Mouse (Mus musculus) heart, adult 18-20 months (tissue): ENCODE data around the gene 2610507B11Rik. TPM values are rescaled to one million over a fixed set of nuclear protein-coding genes. Genes with fewer than 3 reads are reported as not detected.

Experiments used
- DNase-seq, 2 experiments: peaks; one replicate each; pipeline ENCODE4 v3.0.0; 2021 to 2022; ENCODE audit warnings: mixed read lengths in 1 of 2
- total RNA-seq, 2 experiments: library from RNA; stranded (reverse); gene quantifications; 2 replicates each; pipeline ENCODE4 v1.2.3; 2021

Gene 2610507B11Rik
- total RNA-seq, 2 experiments from 2014 or later = 203 to 219 TPM

DNA sequence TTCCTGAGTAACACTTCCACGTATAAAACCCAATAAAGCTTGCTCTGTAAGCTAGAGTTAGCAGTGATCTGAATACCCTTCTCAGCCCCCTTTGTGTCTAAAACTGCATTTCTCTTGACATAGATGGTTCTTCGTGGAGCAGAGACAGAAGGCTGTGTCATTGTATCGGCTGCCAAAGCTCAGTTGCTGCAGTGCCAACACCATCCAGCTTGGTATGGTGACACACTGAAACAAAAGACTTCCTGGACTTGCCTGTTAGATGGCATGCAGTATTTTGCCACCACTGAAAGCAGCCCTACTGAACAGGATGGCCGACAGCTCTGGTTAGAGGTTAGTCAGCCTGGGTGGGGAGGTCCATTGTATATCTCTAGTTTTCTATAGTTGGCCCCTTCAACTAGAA is 18.0 kb downstream of the 2610507B11Rik start:
- DNase-seq = no peak

DNA sequence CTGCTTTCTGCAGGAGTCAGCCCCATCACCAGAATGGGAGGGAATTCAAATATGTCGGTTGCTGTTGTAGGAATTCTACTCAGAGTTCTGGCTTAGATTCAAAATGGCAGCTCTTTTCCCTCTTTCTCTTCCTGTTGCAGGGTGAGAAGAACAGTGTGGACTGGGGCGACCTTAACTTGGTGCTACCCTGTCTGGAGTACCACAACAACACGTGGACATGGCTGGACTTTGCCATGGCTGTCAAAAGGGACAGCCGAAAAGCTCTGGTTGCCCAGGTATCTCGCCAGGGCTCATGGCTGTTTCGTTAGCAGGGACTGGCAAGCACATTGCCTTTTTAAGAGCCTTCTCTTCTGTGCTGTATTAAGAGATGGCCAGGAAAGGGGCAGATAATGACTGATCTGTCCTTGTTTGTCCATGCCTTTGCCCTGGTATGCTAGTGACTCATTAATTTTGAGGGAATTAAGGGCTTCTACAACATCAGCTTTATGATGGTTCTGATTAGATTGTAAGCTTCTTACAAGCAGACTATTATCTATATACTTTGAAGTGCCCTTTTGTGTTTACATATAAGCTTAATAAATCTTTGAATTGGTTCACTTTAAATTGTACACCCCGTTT is 27.7 kb downstream of the 2610507B11Rik start:
- no peak for DNase-seq

DNA sequence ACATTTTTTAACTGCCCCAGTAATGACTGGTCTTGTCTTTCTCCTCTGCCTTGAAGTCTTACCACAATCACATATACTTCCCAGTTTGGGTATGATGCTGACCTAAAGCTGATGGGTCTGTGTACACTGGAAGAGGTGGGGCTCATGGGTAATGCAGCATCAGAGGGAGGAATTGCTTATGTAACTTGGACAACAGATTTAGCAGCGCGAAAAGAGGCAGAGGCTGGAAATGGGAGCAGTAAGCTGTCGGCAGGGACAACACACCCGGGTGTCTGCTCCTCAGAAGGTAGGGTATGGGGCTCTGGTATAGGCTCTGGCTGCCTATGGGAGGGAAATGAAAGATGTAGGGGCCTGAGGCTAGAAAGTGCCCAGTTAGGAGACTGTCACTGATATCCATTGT is 29.1 kb downstream of the 2610507B11Rik start, which contains the start of gene BC030499:
Gene BC030499 (plus strand): TSS at position 188 of the 400 bp plus-strand sequence.
- DNase-seq = no peak

DNA sequence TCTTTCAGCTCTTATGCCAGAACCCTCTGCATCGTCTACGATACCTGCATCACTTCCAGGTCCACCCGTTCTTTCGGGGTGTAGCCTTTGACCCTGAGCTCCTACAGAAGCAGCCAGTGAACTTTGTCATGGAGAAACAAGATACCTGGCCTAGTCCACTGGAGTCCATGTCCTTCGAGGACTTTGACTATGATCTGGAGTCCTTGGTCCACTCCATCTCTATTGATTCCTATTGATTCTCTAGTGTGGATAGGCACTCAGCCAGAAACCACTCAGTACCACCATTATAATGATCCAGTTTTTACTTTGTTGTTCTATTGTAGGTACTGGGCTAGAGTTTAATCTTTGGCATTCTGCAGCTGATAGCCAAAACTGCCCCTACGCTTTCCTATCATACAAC is 33.0 kb downstream of the 2610507B11Rik start:
- no peak for DNase-seq

DNA sequence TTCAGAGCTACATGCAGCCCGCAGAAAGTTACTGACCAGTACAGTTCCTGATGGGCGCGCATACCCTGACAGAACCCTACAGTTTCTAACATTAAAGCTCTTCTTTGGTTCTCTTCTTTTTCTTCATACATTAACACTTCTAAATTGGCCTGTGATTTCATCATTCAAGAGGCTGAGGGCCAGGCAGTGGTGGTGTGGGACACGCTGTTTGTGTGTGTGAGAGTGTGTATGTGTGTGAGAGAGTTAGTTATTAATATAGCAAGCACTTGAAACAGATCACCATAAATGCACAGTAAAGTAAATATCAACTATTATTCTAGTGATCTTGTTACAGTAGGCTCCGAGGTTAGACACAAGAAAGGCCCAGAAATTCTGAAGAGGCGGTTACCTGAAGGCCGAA is 39.4 kb downstream of the 2610507B11Rik start:
- no peak for DNase-seq

DNA sequence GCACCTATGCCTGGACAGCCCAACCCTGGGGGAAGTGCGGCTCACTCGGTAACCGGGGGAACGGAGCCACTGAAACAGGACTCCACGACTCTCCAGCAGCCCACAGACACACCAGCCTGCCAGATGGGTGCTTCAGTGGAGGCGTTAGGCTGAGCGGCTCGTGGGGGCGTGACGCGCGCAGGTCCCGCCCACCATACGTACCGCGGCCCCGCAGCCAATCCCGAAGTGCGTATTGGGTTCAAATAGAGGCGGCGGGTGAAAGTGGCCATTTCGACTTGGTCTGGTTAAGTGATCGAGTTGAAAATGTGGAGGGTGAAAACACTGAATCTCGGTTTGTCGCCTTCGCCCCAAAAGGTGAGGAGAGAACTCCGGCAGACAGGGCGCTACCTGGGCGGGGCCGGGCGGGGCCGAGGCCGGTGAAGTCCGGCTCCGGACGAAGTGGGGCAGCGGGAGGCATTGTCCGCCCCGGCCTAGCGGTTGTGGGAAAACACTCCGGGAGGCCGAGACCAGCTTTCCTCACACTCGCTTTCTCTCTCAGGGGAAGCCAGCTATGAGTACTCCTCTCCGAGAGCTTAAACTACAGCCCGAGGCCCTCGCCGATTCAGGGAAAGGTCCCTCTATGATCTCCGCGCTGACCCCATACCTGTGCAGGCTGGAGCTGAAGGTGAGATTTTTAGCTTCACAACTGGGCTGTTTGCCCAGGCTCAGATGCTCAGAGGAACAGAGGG is 40.0 kb downstream of the 2610507B11Rik start, which contains the start of gene Spag5:
Gene Spag5 (plus strand): TSS at position 173 of the 728 bp plus-strand sequence.
- DNase-seq = peak; percentile 91 to 92

DNA sequence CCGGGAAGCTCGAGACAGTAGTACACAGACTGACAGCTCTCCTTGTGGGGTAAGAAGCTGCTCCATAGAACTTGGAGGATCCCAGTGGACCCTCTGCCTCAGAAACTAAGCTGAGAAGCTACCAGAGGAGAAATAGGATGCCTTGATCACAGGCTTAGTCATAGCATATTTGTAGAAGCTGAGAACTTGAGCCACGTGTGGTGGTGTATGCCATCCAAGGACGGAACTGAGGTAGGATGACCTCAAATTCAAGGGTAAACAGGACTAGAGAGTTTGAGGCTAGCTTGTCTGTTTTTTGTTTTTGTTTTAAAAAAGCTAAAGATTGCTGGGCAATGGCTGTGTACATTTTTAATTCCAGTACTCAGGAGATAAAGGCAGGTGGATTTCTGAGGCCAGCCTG is 43.7 kb downstream of the 2610507B11Rik start:
- no peak for DNase-seq

DNA sequence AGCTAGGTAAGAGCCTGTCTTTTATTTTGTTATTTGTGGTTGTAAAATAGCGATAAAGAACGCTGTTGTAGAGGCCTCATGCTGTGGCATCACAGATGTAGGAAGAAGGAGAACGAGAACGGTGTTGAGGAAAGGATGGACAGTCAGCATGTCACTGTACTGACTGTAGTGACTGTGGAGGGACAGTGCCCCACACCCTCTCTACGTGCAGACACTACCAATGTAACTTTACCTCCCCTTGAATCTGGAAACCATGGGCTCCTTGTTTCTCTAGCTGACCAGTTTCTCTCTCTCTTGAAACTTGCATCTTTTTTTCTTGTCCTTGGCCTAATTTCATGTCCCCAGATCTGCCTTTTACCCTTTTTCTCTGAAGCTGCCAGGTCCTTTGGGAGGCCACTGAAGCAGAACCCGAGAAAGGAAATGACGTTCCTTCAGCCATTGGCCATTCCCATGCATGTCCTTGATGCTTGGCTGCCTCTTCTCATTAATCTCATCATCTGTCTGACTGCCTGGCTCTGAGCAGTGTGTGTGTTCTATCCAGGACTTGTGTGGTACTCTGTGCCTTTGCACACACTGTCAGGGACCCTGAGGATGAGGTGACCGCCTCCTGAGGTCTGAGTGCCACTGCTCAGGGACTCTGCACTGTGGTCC is 49.4 kb downstream of the 2610507B11Rik start:
- DNase-seq = no peak

DNA sequence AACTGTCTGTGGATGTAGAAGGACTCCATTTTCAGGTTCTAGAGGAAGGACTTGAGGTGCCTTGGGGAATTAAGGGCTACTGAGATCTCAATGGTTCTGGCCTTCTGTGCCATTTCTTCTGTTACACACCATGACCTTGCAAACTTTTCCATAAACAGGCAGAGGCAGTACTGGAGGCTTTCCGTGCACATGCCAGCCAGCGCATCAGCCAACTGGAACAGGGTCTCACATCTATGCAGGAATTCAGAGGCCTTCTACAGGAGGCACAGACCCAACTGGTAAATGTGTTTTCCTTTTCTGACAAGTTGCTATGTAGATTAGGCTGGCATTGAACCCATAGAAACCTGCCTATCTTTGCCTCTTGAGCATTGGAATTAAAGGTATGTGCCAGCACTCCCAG is 52.1 kb downstream of the 2610507B11Rik start:
- DNase-seq = no peak

DNA sequence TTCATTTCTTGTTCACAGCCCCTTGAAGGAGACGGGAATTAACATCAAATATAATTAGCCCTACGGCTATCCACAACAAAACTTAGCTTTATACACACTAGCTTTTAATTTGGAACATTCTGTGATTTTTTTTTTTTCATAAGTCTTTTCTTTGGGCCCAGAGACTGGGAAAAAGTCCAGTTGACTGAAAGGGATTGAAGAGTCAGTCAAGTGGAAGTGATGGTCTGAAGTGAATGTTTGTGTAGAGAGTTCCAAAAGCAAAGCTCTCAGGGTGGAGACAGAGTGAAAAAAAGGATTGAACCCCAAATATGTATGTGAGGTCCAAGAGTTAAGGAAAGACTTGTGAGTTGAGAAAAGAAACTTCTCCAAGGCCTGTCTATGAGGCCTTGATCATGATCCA is 56.9 kb downstream of the 2610507B11Rik start:
- no peak for DNase-seq

DNA sequence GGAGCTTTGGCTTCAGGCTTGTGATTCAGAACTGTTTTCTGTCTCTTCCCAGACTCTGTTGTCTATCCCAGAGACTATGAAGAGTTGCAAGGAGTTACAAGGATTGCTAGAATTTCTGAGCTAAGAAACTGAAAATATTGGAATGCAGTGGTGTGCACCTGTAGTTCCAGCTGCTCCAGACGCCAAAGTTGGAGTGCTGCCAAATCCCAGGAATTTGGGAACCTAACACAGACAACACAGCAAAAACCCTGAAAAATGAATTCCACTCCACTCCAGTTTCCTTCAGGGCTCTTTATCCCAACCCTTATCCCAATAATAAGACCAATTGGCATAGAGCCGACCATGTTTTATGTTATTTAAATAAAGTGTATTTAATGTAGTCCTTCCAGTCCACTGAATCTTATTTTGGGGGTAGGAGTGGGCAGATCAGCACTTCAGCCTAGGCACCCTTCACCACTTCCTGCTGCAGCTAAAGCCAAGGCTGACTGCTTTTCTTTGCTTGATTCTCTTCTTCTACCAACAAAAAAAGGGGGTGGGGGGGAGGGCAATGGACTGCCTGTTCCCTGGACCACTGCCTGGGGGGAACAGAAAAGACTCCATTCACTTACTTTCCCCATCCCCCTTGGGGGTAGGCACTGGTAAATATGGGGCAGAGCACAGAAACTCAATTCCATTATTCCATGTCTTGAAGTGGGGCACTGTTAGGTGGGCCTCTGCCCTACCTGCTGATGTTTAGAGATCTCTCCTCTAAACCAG is 60.7 kb downstream of the 2610507B11Rik start:
- no peak for DNase-seq

DNA sequence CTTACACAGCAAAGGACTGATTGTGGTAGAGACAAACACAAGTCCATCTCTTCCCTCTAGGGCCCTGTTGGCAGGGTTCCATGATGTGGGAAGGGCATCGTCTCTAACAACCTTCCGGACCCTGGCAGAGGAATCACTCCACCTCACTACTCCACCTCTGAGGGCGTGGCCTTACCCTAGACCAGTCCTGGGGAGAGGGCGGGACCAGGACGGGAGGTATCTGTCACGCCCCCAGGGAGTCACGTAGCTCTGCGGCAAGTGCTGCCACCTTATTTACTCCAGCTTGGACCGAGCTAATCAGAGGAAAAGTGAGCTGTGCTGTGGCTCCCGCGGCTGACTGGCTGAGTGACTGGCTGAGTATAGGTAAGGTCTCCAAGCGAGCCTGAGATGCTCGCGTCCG is 61.3 kb downstream of the 2610507B11Rik start, which contains the start of gene Aldoc:
Gene Aldoc (plus strand): TSS at position 109 of the 400 bp plus-strand sequence.
- DNase-seq = peak; percentile 61 to 76

DNA sequence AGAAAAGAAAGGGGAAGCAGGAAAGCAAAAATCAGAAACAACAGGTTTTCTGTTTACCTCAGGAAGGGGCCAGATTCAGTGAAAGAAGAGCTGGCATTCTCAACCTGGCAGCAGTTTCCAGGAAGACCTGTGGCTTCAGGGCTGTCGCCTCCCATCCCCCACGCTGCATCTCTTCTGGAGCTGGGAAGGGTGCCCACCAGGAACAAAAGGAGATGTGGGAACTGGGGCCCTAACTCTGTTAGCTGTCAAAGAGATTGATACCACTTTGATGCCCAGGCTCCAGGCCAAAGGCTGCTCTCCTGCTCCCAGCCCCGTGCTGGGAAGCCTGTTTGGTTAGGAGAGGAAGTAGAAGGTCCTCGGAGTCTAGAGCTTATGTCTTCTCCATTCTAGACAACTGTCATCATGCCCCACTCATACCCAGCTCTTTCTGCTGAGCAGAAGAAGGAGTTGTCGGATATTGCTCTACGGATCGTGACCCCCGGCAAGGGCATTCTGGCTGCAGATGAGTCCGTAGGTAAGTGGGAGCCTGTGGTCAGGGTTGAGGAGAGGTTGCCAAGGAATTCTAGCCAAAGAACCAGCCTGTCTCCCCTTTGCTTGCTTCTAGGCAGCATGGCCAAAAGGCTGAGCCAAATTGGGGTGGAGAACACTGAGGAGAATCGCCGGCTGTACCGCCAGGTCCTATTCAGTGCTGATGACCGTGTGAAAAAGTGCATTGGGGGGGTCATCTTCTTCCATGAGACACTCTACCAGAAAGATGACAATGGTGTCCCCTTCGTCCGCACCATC is 62.6 kb downstream of the 2610507B11Rik start:
- DNase-seq = no peak

DNA sequence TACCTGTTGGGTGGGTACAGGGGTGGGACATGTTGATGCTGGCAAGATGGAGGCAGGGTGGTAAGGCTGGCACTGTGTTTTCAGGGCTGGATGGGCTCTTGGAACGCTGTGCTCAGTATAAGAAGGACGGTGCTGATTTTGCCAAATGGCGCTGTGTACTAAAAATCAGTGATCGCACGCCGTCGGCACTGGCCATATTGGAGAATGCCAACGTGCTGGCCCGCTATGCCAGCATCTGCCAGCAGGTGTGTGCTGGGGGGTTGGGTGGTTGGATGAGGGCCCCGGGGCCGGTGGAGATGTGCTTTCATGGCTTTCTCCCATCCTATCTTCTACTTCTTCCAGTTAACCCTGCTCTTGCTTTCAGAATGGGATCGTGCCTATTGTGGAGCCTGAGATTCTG is 63.4 kb downstream of the 2610507B11Rik start:
- no peak for DNase-seq

DNA sequence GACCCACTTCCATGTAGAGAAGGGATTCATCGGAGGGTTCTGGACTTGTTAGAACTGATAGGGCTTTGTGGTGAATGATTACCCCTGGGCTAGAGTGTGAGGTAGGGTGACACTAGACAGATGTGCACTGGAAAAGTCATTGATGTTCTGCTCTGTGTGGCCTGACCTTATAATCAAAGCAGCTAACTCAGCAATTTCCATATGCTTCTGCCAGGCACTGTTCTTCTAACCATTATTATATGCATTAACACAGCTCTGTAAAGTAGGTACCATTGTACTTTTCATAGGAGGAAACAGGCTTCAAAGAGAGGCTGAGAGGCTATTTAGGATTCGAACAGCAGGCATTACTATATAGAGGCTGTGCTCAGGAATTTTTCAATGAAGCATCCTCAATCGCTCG is 65.7 kb downstream of the 2610507B11Rik start:
- no peak for DNase-seq

DNA sequence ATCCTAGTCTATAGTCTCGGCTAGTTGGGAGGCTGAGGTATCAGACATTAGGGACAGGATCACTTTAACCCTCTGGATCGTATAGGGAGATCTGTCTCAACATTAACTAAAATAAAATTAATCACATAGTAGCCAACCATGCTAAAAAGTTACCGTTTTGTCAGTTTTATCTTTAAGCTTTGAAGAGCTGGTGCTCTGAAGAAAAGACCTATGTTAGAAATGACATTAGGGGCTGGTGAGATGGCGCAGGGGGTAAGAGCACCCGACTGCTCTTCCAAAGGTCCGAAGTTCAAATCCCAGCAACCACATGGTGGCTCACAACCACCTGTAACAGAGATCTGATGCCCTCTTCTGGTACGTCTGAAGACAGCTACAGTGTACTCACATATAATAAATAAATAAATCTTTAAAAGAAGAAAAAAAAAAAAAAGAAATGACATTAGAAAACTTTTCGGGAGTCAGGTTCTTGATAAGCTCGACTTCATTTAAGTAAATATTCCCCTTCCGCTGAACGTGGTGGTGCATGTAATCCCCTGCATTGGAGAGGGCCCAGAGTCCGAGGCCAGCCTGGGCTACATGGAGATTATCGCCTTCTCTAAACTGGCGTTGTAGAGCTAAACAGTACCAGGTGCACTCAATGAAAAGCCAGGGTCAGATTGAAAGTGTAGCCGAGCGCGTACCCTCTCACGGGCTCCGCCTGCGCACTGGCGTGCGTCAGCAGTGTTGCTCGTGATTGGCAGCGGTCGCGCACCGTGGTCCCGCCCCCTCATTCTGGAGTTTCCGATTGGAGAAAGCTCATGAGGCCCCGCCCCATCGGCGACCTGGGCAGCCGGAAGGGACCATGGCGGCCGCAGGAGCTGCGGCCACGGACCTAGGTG is 66.3 kb downstream of the 2610507B11Rik start, which contains the start of gene Pigs:
Gene Pigs (plus strand): TSS at position 782 of the 878 bp plus-strand sequence.
- peak; percentile 98 for DNase-seq

DNA sequence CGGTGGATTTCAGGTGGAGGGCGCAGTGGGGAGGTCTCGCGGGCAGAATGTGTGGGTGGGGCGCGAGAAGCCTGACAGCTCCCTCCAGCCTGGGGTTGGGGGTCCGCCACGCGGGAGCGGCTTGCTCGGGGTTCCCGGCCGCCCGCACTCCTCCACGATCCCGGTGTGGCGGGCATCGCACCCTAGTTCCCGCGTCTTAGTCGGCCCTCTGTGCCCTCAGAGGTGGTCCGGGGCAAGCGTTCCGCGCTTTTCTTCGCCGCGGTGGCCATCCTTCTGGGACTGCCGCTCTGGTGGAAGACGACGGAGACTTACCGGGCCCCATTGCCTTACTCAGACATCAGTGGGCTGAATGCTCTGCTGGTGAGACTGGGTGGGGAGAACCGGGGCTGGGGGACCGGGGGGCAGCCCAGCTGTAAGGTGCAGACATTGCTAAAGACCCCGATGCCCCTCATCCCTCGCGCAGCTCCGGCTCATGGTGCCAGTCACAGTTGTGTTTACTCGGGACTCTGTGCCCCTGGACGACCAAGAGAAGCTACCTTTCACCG is 67.0 kb downstream of the 2610507B11Rik start:
- no peak for DNase-seq

DNA sequence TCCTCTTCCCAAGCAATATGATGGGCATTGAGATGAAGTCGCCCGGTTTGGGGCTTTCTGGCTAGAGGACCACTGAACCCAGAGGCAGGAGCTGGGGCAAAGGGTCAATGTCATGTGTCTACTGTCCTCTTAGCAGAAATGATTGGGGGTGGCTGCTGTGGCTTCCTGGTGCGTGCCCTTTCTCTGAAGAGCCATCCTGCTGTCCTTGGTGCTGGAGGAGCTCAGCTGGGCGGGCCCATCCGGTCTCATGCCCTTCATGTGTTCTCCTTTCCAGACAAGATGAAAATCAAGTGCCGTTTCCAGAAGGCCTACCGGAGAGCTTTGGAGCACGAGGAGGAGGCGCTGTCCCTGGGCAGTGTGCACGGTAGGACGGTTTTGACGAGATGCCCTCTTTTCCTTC is 71.1 kb downstream of the 2610507B11Rik start:
- DNase-seq = no peak

DNA sequence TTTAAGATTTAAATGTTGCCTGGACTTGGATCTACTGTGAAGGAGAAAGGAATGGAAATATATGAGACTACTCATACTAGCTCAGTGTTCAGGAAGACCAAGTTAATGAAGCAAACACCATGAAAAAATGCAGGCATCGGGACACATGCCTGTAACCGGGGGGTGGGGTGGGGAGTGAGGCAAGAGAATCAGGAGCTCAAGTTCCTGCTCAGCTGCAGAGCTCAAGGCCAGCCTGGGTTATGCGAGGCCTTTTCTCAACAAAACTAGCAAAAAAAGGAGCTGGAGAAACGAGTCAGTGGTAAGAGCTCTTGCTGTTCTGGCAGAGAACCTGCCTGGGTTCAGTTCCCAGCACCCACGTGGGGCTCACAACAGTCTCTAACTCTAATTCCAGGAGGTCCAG is 72.4 kb downstream of the 2610507B11Rik start:
- DNase-seq = no peak

DNA sequence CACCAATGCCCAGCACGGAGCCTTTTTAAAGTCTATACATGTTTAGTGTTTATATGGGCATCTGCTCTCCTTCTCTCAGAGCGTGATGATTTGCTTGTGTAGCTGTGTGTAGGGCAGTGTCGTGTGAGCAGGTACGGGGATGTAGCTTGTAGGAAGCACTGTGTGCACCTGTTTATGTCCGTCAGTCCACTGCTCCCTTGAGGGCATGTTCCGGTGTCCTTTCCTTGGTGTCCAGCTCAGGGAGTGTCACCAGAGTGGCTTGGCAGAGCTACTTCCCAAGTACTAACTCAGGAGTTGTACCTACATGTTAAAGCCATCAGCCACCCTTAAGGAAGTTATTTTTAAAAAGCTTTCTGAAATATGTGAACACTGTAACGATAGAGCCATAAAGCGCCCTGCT is 75.5 kb downstream of the 2610507B11Rik start:
- no peak for DNase-seq
